19 mouse cellular contexts compared by ENCODE assay signal in genomic region chr17:44653081-44653480, GRCm38 (mm10).
DNase-seq lines count a peak whose midpoint lies in the region; ATAC-seq and TF ChIP-seq lines count a peak whose summit lies in the region.
"Had no signal": no experiment of that assay in that cellular context is flagged by ENCODE, and none has a peak within 500 bp of the region (broad histone marks: within the 10 kb centered on the region; RNA-seq: fewer than 3 reads in every experiment).

No protein-coding gene starts in this region.

- peaks cover 45% of the 10 kb centered on the region for H3K79me3 ChIP-seq in C2C12 (ENCODE audit: low read depth)

- DNase-seq in NIH3T3 (ENCODE audit: low read depth): peak; percentile 53
- peak; percentile 40 for DNase-seq in c-Kit-positive CD71-negative TER-119-negative erythroid progenitor cells, embryonic 14.5 days (ENCODE audit: low read depth)
- DNase-seq in monocyte, adult 2 months (ENCODE audit: low read depth in 1 of 2, low spot score in 2 of 2): peak; percentile 24 to 38
- DNase-seq in urinary bladder, adult 18-20 months (ENCODE audit: low spot score in 2 of 2): no peak
- no peak for DNase-seq in gastrocnemius, adult 18-20 months (ENCODE audit: low spot score)
- DNase-seq: cerebellum, adult 8-10 months; gastrocnemius, postnatal 25 days; heart, postnatal 36 days; kidney, adult 2 months; kidney, postnatal 36 days; layer of hippocampus, adult 9-11 months; lung, embryonic 14.5 days; thymus, postnatal 25 days had no signal

- no peaks in the 10 kb centered on the region for H3K27me3 ChIP-seq in C2C12 (ENCODE audit: control insufficient read depth, insufficient read depth, insufficient read length)
- H3K27me3 ChIP-seq: limb, embryonic 15.5 days; neural tube, embryonic 13.5 days had no signal

- H3K4me3 ChIP-seq in C2C12 (ENCODE audit: insufficient read depth, poor library complexity, severe bottlenecking): no peak overlapping the region
- H3K4me3 ChIP-seq: heart, embryonic 13.5 days; limb, embryonic 15.5 days; neural tube, embryonic 13.5 days had no signal

- no peak for TF ChIP-seq CTCF in C2C12 (IDR thresholded peaks at IDR 0.05; ENCODE audit: control insufficient read depth, insufficient read depth, insufficient read length)

- no peak overlapping the region for H3ac ChIP-seq in C2C12 (ENCODE audit: control insufficient read depth, insufficient read length, low read depth)

- peaks cover 89% of the 10 kb centered on the region for H3K79me2 ChIP-seq in C2C12 (ENCODE audit: control insufficient read depth, insufficient read depth)

- peaks cover 36% of the 10 kb centered on the region for H3K36me3 ChIP-seq in C2C12 (ENCODE audit: control insufficient read depth, insufficient read depth)
- H3K36me3 ChIP-seq: heart, embryonic 13.5 days; limb, embryonic 15.5 days; neural tube, embryonic 13.5 days had no signal

- no peak for ATAC-seq in erythroid progenitor cell, adult 5-6 weeks (replicated peaks; ENCODE audit: low FRiP score, poor library complexity, severe bottlenecking)
- ATAC-seq: hindbrain, postnatal 0 days had no signal

TF ChIP-seq in C2C12, 6 proteins besides CTCF, POLR2A, EP300 and RAD21:
- TF ChIP-seq MAX (IDR thresholded peaks at IDR 0.05) (peak; percentile 65), MYOG (IDR thresholded peaks at IDR 0.05; ENCODE audit: control insufficient read depth, extremely low read depth, insufficient read length) (no peak), CEBPB (IDR thresholded peaks at IDR 0.05; ENCODE audit: low read depth) (peak; percentile 93)

Comparison
In these comparisons a context has a peak if more than half of its experiments do, and no peak if none do; other contexts are left out.
1. DNase-seq: peak in NIH3T3 (single experiment), c-Kit-positive CD71-negative TER-119-negative erythroid progenitor cells, embryonic 14.5 days (single experiment) and monocyte, adult 2 months (2 of 2); none in urinary bladder, adult 18-20 months (0 of 2) and gastrocnemius, adult 18-20 months (single experiment).